Mouse (Mus musculus): ENCODE results near the gene Rtn2.

The Rtn2 gene

DNA sequence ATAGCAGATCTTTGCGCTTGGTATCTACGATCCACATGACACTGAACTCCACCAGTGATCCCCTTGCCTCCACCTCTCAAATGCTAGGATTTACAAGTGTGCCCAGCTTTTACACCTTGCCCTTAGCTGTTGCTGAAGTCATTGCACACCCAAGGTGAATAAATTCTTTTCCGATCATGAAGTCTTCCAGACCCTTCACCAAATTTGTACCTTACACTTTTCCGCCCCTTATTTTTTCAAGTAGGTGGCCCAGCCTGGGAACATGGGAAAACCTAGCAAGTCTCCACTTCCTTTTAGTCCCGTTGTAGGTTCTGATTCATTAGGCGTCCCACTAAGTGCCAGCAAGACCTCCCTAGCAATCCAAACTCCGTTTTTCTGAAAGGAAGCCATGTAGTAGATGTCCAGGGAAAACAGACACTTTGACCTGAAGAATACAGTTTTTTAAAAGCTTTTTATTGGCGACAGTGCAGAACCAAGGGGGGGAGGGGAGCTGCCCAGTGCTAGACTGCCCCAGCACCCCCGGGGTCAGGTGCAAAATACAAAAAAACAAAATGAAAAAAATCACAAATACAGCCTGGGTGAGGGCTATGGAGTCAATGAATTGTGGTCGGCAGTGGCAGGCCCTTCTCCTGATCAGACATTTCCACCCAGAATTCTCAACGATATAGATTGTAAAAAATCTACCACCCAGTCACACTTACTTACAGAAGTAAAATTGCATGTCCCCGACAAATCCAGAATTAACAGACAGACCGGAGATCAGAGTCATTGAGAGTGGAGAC lies 20.0 kb downstream of the Rtn2 start:
- no peak for DNase-seq

DNA sequence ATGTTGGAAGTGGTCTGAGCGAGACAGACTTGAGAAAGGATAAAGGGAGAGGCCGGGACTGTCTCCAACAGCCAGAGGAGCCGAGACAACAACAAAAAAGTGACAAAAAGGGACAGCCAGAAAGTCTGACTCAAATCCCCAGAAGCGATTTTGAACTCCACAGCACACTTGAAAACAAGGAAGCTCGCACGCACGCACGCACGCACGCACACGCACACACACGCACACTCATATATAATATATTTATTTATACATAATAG lies 20.6 kb downstream of the Rtn2 start:
- DNase-seq = no peak

DNA sequence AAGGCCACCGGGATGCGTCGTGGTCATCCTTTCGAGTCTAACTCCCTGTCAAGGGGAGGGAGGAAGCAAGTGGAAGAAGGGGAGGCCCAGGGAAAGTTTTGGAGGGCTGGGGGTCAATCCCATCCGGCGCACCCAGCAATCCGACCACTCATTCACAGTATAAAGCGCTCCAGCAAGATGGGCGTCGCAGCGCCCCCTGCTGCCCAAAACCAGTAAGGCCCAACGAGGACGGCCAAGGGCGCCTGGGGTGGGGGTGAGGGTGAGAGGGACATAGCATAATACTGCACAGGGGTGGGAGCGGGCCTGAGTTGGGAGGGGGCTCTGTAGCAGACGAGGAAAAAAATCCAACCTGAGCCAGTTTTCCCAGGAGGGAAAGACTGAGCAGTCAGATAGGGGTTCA lies 21.3 kb downstream of the Rtn2 start:
- DNase-seq = peak in 1 of 2 experiments; percentile 64

DNA sequence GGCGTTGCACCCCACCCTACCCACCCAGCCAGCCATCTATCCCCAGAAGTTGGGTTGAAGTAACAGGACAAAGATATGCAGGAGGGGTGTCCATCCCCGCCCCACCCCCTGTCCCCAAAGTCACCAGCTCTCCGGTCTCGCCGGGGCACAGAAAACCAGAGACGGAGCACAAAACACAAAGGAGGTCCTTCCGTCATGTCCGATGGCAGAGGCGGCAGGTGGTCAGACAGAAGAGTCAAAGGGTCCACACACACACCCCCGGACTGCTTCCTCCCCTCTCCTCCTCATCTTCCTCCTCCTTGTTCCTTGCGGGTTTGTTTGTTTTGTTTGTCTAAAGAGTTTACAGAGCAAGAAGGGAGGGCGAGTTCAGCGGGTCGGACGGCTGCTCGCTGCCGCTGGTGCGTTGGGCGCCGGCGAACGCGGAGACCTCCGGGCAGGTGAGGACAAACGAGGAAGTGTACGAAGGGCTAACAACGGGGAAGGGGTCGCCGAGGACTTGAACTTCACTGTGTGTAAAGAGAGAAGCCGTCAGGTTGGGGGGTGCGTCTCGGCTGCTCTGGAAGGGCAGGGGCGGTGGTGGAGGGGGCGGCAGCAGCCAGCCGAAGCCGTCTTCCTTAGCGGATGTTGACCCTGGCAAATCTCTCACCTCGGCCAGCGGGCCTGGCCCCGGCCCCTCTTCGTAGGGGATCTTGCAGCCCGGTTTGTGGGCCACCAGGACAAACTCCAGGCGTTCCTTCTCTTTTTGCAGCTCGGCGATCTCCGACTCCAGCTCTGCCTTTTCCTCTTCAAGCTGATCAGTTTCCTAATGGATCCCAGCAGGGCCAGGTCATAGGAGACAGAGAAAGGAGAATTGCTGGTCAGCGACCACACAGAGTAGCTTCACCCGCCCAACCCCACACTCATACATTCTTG lies 22.3 kb downstream of the Rtn2 start:
- DNase-seq = no peak

DNA sequence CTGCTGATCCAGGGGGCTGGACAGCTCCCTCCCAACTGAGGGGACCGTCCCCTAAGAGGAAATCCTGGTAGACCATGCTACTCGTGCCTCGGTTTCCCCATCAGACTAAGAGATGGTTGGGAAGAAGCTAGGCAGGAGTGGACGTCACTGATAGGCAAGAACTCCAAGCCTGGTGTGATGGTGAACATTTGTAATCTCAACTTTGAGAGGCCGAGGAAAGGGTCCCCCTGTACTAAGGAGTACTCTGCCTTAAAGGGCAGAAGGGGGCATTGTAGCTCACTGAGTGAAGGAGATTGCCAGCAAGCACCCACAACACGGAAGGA lies 22.9 kb downstream of the Rtn2 start:
- no peak for DNase-seq

DNA sequence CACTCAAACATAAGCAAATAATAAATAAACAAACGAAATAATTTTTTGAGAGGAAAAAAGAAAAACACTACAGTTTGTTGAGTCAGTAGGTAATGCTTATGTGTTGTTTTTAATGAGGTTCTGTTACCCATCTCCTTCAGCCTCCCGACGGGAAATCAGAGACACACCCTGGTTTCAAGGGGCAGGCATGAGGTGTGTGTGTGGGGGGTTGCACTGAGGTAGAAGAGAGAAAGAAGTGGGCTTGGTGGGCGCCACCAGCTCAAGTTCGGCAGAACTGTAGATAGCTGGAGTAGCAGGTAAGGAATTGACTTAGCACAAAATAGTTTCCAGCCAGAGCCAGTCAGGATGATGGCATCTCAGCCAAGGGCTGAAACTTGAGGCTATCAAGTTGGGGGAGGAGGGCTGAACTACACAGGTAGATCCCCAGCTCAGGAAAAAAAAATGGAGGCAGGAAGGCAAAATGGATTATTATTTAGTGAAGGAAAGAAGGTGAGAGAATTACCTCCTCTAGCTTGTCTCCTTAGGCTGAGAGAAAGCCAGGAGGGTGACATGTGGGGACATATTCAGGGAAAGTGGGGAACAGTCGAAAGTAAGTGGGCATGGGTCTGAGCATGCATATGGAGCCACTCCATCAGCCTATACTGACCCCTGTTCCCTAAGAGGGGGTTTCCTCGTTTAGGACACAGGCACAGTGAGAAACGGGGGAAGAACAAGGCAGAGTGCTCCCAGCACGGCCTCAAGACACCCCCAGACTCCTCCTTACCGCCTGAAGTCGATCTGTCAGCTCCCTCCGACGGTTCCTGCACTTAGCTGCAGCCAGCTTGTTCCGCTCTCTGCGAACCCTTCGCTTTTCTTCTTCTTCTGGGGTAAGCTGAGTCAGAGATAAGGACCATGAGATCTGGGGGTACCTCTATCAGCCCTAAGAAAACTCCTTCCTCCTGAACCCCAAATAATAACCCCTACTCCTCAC lies 23.7 kb downstream of the Rtn2 start:
- no peak for DNase-seq

DNA sequence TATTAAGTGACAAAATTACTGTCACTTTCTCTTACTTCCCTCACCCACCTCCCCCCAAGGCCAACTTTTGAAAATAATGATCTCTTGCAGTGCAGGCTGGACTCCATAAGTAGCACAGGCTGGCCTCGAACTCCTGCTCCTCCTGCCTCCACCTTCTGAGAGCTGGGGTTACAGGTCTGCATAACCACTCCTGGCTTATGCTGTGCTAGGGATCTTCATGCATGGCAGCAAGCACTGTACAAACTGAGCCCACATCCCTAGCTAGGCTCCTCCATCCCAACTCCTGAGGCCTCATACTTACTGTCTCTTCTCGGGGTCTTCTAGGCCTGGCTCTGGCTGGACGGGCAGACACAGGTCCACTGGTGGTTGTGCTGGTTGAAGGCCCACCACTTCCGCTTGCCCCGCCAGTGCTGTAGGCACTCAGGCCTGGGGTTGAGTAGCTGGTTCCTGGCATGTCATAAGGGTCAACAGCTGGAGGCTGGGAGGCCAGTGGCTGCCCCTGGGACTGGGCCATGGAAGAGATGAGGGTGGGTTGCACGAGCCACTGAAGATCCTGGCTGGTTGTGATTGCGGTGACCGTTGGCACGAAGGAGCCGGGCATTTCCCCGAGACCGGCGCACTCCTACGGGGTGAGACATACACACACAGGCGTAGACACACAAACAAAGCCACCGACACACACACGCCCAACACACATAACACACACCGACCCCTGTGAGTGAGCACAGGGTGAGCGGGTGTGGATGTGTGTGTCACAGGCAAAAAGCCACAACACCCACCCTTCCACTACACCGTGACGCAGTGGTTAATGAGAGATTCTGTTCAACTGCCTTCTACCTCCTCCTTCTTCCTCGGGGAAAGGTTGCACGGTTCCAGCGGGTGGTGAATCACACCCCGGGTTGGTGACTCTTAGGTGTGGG lies 24.7 kb downstream of the Rtn2 start:
- no peak for DNase-seq

DNA sequence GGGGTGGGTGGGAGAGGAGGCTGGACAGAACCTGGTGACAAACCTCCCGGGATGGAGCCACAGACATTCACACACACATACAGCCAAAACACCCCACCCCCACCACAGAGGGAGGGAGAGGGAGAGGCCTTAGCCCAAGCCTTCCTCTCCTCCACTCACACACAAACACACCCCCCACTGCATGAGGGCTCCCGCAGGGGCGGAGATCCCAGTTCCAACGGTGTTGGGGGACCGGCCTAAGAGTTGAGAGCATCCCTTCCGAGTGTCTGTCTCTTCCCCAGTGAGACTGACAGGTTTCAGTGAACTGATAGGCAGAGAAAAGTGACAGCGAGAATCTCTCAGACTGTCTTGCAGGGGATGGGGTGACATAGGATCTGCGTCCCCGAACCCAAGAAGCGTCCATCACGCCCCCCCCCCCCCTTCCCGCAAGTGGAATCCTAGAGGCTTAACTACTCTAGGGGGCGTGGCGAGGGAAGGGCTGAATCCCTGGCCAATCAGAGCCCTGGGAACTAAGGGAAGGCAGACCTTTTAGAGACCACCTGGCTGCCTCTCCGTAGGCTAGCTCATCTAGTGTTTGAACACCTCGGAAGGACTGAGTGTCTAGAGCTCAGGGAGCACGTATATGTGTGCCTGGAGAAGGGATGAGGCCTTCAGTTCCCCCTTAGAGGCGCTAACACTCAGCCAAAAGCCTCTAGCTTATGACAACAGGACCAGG lies 25.5 kb downstream of the Rtn2 start:
- peak in 1 of 2 experiments; percentile 47 for DNase-seq

DNA sequence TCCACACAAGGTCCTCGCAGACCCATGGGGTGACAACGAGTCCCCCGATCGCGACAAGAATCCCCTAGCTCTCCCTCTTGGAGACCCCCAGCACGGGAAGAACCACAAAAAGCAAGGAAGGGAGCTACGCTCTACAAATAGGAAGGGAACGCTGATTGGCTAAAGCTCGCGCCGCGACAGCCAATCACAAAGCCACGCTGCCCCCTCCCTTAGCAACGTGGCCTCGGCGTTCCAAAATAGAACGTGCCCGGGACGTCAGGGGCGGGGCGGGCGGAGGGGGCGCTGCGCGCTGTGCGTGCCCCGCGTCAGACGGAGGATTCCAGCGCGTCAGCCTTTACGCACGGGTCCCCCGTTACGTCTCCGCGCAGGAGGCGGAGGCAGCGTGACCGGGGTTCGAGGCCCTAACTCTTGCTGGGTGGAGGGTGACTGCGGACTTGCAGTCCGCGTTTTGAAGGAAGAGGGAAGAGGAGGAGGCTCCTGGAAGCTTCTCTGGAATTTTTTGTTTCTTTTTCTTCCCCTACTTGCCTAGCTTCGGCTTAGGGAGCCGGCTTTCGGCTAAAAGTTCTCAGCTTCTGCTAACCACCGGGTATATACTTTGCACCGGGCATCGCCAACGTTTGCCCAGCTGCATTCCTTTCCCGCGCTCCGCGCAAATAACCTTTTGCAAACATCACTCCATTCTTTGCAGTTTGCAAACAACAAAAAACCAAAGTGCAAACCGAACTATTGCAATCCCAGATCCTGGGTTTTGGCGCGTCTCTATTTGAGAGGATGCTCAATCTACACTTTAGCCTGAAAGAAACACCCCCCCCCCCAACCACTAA lies 26.2 kb downstream of the Rtn2 start:
- peak; percentile 91 to 92 for DNase-seq

DNA sequence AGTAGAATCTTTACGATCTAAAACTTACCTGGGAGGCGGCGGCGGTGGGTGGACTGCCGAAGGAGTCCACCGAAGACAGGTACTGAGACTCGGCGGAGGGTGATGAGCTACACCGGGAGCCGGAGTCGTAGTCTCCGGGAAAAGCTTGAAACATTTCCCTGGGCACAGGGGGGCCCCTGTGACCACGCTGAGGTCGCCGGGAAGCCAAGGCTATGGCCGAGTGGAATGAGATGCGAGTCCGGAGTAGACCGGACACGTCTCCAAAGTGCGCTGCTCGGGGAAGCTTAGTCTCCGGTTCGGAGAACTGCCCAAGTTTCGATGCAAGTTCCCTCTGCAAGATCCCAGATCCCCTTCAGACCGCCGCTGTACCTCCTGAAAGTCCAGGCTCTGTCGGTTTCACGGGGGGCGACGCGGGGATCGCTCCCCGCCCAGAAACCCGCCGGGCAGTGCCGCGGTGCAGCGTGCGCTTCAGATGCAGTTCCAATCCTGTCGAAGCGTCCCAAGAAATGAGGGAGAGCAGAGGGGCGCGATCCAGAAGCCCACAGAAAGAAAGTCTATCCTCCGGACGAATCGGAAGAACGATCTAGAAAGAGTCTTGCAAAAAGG lies 27.0 kb downstream of the Rtn2 start:
- no peak for DNase-seq

DNA sequence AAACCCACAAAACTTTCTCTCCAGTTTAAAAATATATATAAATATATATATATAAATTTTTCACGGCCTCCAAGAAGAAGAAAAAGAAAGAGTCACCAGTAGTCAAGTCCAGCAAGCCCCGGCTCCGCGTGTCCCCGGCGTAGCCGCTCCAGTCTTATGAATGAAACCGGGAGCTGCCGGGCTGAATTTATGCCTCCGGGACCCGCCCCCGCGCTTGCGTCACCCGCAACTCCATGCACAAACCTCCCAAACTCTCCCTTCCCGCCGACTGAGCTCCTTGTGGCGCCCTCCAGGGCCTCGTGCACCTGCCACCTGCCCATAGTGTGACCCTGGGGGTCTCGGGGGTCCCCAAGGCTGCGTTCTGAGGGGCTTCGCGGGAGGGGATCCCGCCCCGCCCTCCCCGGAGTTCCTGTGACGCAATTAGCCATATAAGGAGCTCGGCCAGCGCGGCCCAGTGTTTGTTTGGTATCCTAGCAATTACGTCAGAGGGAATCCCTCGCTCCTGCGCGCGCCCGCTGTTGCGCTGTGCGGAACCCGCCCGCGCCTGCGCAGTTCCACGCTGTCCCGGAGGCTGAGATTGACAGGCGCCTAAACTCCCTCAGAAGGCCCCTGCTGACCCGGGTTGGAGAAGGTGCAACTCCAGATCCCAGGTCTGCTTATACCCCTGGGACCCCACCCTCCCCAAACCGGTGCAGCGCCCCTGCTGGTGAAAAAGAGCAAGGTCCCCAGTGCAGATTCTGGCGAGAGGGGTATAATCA lies 27.6 kb downstream of the Rtn2 start, which contains the start of gene Fosb:
Gene Fosb, minus strand, starts transcription at position 168 of the 758 bp plus-strand sequence.
- DNase-seq = peak; percentile 84 to 90

DNA sequence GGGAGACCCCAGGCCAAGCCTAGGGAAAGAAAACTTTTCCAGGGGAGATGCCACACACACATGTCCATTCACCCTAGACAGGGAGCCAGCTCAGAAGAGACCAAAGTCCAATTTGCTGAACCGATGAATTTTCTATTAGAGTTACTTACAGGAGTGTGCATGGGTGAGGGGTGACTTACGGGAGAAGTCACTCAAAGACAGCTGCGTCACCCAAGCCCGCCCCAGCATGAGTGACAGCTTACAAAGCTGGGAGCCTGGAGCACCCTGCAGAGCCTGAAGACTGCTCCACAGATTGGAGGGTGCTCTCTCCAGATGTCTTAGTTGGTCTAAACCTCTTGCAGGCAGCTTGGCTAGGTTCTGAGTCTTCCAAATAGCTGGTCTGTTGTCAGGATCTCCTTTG lies 29.6 kb downstream of the Rtn2 start:
- no peak for DNase-seq

DNA sequence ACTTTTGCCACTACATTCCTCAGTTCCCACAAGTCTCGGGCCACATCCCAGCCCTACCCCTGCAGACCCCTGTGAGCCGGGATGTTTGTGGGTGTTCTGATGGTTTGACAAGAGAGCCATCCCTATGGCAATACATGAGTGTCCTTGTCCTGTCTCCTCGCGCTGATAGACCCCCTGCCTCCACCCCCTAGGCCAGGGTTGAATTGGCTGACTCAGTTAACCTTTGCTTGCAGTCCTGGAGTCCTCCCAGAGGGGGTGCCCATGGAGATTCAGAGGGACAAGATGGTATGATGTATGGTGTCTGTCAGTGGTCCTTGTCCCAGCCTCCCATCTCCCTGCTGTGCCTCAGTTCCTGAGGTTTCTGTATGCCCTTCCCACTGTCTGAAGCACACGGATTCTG lies 31.6 kb downstream of the Rtn2 start:
- no peak for DNase-seq

DNA sequence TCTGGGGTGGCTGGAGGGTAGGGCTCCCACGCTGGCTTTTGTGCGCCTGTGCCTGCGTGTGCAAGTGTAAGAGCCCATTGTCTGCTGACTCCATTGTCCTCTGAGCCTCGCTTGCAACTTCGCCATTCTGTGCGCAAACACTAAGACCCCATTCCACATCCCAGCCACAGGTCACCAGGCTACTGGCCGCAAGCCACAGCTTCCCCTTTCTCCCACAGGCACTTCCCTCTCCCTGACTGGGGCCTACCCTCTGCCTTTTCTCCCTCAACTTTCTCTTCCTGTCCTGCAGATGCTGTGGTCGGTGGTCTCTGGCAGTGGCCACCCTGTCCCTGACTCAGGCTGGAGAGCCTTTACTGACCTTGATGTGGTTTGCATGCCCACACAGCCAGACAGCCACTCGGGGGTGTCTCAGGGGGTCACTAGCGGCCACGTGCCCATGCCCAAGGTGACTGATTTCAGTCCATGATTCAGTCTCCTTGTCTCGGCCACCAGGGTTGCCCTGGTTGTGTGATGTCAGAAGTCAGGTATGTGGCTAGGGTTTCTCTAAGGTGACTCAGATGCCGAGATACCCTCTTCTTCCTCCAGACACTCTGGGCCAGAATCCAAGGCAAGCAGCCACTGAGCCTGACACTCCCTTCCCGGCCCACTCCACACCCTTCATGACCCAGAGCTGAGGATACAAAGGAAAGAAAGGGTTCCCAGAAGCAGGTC lies 34.2 kb downstream of the Rtn2 start:
- no peak for DNase-seq

DNA sequence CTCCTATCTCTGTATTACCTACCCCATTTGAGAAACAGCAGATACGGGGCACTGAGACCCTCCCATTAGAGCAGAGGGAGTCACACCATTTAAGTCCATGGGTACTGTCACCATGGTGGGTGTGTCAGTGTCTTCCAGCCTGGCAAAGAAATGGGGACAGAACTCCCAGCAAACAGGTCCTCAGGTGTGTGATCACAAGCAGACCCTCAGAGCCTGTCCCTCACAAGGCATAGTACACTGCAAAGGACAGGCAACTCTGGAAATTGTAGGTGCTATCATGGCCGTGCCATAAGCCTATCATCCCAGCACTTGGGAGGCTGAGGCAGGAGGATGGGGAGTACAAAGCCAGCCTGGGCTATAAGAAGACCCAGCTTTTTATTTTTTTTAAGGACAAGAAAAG lies 35.8 kb downstream of the Rtn2 start:
- DNase-seq = no peak

DNA sequence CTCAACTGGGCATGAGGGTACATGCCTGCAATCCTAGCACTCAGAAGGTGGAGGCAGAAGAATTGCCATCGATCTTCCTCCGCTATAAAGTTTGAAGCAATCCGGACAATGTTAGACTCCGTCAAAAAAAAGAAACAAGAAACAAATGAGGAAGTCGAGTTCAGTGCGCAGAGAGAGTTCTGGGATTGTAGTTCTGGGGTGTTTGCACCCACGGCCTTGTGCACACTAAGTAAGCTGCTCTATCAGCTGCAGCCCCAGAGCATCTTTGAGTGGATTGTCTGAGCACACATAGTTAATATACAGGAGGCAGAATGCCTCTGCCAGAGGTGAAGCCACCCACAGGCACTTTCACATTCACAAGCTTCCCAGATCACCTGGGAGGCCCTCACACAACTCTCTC lies 36.3 kb downstream of the Rtn2 start:
- no peak for DNase-seq

DNA sequence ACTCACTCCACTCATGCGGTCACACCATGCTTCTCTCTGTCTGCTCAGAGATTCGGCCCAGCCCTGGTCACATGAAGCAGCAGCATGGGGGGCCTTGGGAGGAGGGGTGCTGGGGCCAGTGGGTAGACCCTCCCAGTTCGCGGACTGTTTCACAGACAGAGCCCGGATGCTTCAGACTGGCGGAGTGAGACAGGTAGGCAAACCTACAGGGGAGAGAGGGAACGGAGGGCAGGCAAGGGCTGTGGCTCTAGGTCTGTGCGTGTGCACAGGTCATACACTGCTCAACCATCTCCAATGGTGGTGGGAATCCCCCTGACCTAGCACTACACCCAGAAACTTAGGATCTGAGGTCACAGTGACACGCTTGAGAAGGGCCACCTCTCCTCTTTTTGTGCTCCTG lies 37.0 kb downstream of the Rtn2 start:
- DNase-seq = no peak

DNA sequence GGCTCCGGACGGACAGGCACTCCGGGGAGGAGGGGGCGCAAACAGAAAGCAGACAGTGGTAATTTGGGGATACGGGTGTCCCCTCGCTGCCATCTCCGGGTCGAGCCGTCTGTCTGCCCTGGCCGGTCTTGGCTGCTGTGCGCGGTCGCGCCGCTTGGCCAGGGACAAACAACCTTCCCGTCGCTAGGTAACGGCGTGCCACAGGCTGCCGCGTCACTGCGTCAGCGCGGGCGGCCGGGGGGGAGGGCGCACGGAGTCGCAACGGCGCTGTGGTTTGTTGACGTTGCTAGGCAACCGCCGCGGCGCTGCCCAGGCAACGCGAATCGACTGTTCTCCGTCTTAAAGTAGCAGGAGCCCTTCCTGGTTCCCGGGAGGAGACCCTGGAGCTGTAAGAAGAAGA lies 37.5 kb downstream of the Rtn2 start:
- DNase-seq = peak; percentile 83 to 85

DNA sequence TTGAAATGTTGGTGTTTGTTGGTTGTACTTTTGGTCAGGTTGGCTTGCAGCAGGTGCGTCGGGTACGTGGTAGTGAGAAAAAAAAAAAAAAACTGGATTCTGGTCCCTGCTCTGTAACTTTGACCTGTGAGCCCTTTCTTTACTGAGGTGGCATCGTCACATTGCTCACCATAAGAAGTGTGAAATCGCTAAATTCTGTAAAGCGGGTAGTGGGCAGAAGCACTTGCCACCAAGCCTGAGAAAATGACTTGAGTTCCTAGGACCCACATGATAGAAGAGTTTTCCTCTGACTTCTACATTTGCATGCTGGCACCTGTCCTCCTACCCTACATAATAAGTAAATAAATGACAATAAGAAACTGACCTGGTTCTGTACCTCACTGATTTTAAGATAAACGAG lies 38.2 kb downstream of the Rtn2 start:
- DNase-seq = no peak

Data from thymus, adult 18-20 months (tissue).